Mouse (Mus musculus): Measurements from ENCODE around the gene Ttll3. TPM values are rescaled to one million over a fixed set of nuclear protein-coding genes. Genes with fewer than 3 reads are reported as not detected.

Ttll3 gene
- polyA plus RNA-seq, 1 experiment: 1.9 TPM

GRCm38 (mm10) chr6:113418441-113419198 is 29.6 kb downstream of the Ttll3 start:
- H3ac ChIP-seq (ENCODE audit: control insufficient read depth, insufficient read length): peak overlapping the region; percentile 23
- H3K79me2 ChIP-seq (ENCODE audit: control insufficient read depth, insufficient read depth): no peaks in the 10 kb centered on the region
- no peaks in the 10 kb centered on the region for H3K36me3 ChIP-seq (ENCODE audit: control insufficient read depth, insufficient read depth)
- no peaks in the 10 kb centered on the region for H3K27me3 ChIP-seq (ENCODE audit: control insufficient read depth, insufficient read depth, insufficient read length)
- peak overlapping the region; percentile 42 for H3K4me3 ChIP-seq
- H3K4me2 ChIP-seq (ENCODE audit: low read depth): peak overlapping the region; percentile 91
- TF ChIP-seq CEBPB (IDR thresholded peaks at IDR 0.05; ENCODE audit: insufficient read depth, poor library complexity, severe bottlenecking) (no peak), SRF (IDR thresholded peaks at IDR 0.05; ENCODE audit: control insufficient read depth, insufficient read length, low read depth) (no peak), MAX (IDR thresholded peaks at IDR 0.05; ENCODE audit: low read depth) (no peak), REST (IDR thresholded peaks at IDR 0.05; ENCODE audit: insufficient read depth, insufficient read length) (no peak), POLR2AphosphoS2 (IDR thresholded peaks at IDR 0.05; ENCODE audit: insufficient read length, low read depth) (no peak), TCF3 (IDR thresholded peaks at IDR 0.05; ENCODE audit: insufficient read length, low read depth) (no peak), MYOD1 (IDR thresholded peaks at IDR 0.05; ENCODE audit: control insufficient read depth in 1 of 3, insufficient read length in 2 of 3, low read depth in 2 of 3) (no peak), TCF12 (IDR thresholded peaks at IDR 0.05; ENCODE audit: insufficient read depth, poor library complexity, severe bottlenecking) (no peak), MYOG (IDR thresholded peaks at IDR 0.05; ENCODE audit: control insufficient read depth in 1 of 3, insufficient read depth in 1 of 3, insufficient read length in 2 of 3, low read depth in 2 of 3) (no peak), POLR2A (IDR thresholded peaks at IDR 0.05; ENCODE audit: insufficient read length, low read depth) (no peak), E2F4 (IDR thresholded peaks at IDR 0.05; ENCODE audit: insufficient read depth) (no peak), USF1 (IDR thresholded peaks at IDR 0.05; ENCODE audit: low read depth) (no peak)

- Histone ChIP-seq H3K36me3 (ENCODE audit: control insufficient read depth, insufficient read depth) (no peaks in the 10 kb centered on the region), H3K4me3 (peak within 1 kb of the TSS; percentile 42), H3K79me2 (ENCODE audit: control insufficient read depth, insufficient read depth) (no peaks in the 10 kb centered on the region), H3K4me2 (ENCODE audit: low read depth) (peak within 1 kb of the TSS; percentile 91), H3K27me3 (ENCODE audit: control insufficient read depth, insufficient read depth, insufficient read length) (no peaks in the 10 kb centered on the region), H3ac (ENCODE audit: control insufficient read depth, insufficient read length) (peak within 1 kb of the TSS; percentile 23)
- TF ChIP-seq MAX (IDR thresholded peaks at IDR 0.05; ENCODE audit: low read depth) (no peak), POLR2A (IDR thresholded peaks at IDR 0.05; ENCODE audit: insufficient read length, low read depth) (peak; percentile 87), POLR2AphosphoS2 (IDR thresholded peaks at IDR 0.05; ENCODE audit: insufficient read length, low read depth) (peak; percentile 86), SRF (IDR thresholded peaks at IDR 0.05; ENCODE audit: control insufficient read depth, insufficient read length, low read depth) (peak; percentile 51)
These were observed 30.1 kb downstream of the Ttll3 start, which contains the start of gene Rpusd3 for GRCm38 (mm10) chr6:113419199-113419587. TSS of gene Rpusd3 (minus strand) at chr6:113419340.

- Histone ChIP-seq H3K4me3 (no peak overlapping the region), H3K36me3 (ENCODE audit: control insufficient read depth, insufficient read depth) (no peaks in the 10 kb centered on the region), H3K79me2 (ENCODE audit: control insufficient read depth, insufficient read depth) (no peaks in the 10 kb centered on the region), H3ac (ENCODE audit: control insufficient read depth, insufficient read length) (no peak overlapping the region), H3K27me3 (ENCODE audit: control insufficient read depth, insufficient read depth, insufficient read length) (peaks cover 8% of the 10 kb centered on the region), H3K4me2 (ENCODE audit: low read depth) (no peak overlapping the region)
- no peak for TF ChIP-seq SRF (IDR thresholded peaks at IDR 0.05; ENCODE audit: control insufficient read depth, insufficient read length, low read depth)
- TF ChIP-seq MYOG (IDR thresholded peaks at IDR 0.05; ENCODE audit: control insufficient read depth in 1 of 3, insufficient read depth in 1 of 3, insufficient read length in 2 of 3, low read depth in 2 of 3): no peak
- no peak for TF ChIP-seq MAX (IDR thresholded peaks at IDR 0.05; ENCODE audit: low read depth)
- TF ChIP-seq POLR2AphosphoS2 (IDR thresholded peaks at IDR 0.05; ENCODE audit: insufficient read length, low read depth): no peak
- TF ChIP-seq USF1 (IDR thresholded peaks at IDR 0.05; ENCODE audit: low read depth): peak; percentile 12
- TF ChIP-seq TCF3 (IDR thresholded peaks at IDR 0.05; ENCODE audit: insufficient read length, low read depth): no peak
- TF ChIP-seq E2F4 (IDR thresholded peaks at IDR 0.05; ENCODE audit: insufficient read depth): no peak
- no peak for TF ChIP-seq CEBPB (IDR thresholded peaks at IDR 0.05; ENCODE audit: insufficient read depth, poor library complexity, severe bottlenecking)
These were observed 33.9 kb downstream of the Ttll3 start for GRCm38 (mm10) chr6:113423000-113423399.

- TF ChIP-seq TCF12 (IDR thresholded peaks at IDR 0.05; ENCODE audit: insufficient read depth, poor library complexity, severe bottlenecking): no peak
- TF ChIP-seq E2F4 (IDR thresholded peaks at IDR 0.05; ENCODE audit: insufficient read depth): no peak
- TF ChIP-seq MAX (IDR thresholded peaks at IDR 0.05; ENCODE audit: low read depth): no peak
- no peak for TF ChIP-seq MYOG (IDR thresholded peaks at IDR 0.05; ENCODE audit: control insufficient read depth in 1 of 3, insufficient read depth in 1 of 3, insufficient read length in 2 of 3, low read depth in 2 of 3)
- no peak for TF ChIP-seq CEBPB (IDR thresholded peaks at IDR 0.05; ENCODE audit: insufficient read depth, poor library complexity, severe bottlenecking)
- no peak for TF ChIP-seq SRF (IDR thresholded peaks at IDR 0.05; ENCODE audit: control insufficient read depth, insufficient read length, low read depth)
- no peak for TF ChIP-seq POLR2A (IDR thresholded peaks at IDR 0.05; ENCODE audit: insufficient read length, low read depth)
- TF ChIP-seq TCF3 (IDR thresholded peaks at IDR 0.05; ENCODE audit: insufficient read length, low read depth): no peak
- no peak overlapping the region for H3ac ChIP-seq (ENCODE audit: control insufficient read depth, insufficient read length)
- no peak overlapping the region for H3K4me3 ChIP-seq
- no peaks in the 10 kb centered on the region for H3K36me3 ChIP-seq (ENCODE audit: control insufficient read depth, insufficient read depth)
- peaks cover 8% of the 10 kb centered on the region for H3K27me3 ChIP-seq (ENCODE audit: control insufficient read depth, insufficient read depth, insufficient read length)
- no peak overlapping the region for H3K4me2 ChIP-seq (ENCODE audit: low read depth)
- no peaks in the 10 kb centered on the region for H3K79me2 ChIP-seq (ENCODE audit: control insufficient read depth, insufficient read depth)
These were observed 35.1 kb downstream of the Ttll3 start for GRCm38 (mm10) chr6:113424187-113424586.

- H3K79me2 ChIP-seq (ENCODE audit: control insufficient read depth, insufficient read depth): no peaks in the 10 kb centered on the region
- no peaks in the 10 kb centered on the region for H3K36me3 ChIP-seq (ENCODE audit: control insufficient read depth, insufficient read depth)
- H3ac ChIP-seq (ENCODE audit: control insufficient read depth, insufficient read length): no peak overlapping the region
- TF ChIP-seq POLR2A (IDR thresholded peaks at IDR 0.05; ENCODE audit: insufficient read length, low read depth) (no peak), MYOG (IDR thresholded peaks at IDR 0.05; ENCODE audit: control insufficient read depth in 1 of 3, insufficient read depth in 1 of 3, insufficient read length in 2 of 3, low read depth in 2 of 3) (no peak), REST (IDR thresholded peaks at IDR 0.05; ENCODE audit: insufficient read depth, insufficient read length) (no peak), TCF3 (IDR thresholded peaks at IDR 0.05; ENCODE audit: insufficient read length, low read depth) (no peak), MAX (IDR thresholded peaks at IDR 0.05; ENCODE audit: low read depth) (no peak), SRF (IDR thresholded peaks at IDR 0.05; ENCODE audit: control insufficient read depth, insufficient read length, low read depth) (no peak), USF1 (IDR thresholded peaks at IDR 0.05; ENCODE audit: low read depth) (no peak), CEBPB (IDR thresholded peaks at IDR 0.05; ENCODE audit: insufficient read depth, poor library complexity, severe bottlenecking) (no peak), MYOD1 (IDR thresholded peaks at IDR 0.05; ENCODE audit: control insufficient read depth in 1 of 3, insufficient read length in 2 of 3, low read depth in 2 of 3) (no peak), TCF12 (IDR thresholded peaks at IDR 0.05; ENCODE audit: insufficient read depth, poor library complexity, severe bottlenecking) (no peak), E2F4 (IDR thresholded peaks at IDR 0.05; ENCODE audit: insufficient read depth) (no peak), POLR2AphosphoS2 (IDR thresholded peaks at IDR 0.05; ENCODE audit: insufficient read length, low read depth) (no peak)
- no peak overlapping the region for H3K4me3 ChIP-seq
- no peak overlapping the region for H3K4me2 ChIP-seq (ENCODE audit: low read depth)
- H3K27me3 ChIP-seq (ENCODE audit: control insufficient read depth, insufficient read depth, insufficient read length): peaks cover 8% of the 10 kb centered on the region
These were observed 37.6 kb downstream of the Ttll3 start for GRCm38 (mm10) chr6:113426696-113427095.

All from myocyte (in vitro differentiated cells).